Mouse (Mus musculus): ENCODE measurements around the gene Gm49383. TPM values are rescaled to one million over a fixed set of nuclear protein-coding genes. Genes with fewer than 3 reads are reported as not detected.

Gene Gm49383
- 2.6 TPM for polyA plus RNA-seq (2014; fragmentation: Illumina TruSeq; extraction: RNeasy Lipid Tissue Mini Kit (QIAGEN cat#74804); ENCODE audit: low read depth, low replicate concordance)

GRCm38 (mm10) chr12:69196444-69197377, at the start of gene Gm49383:
Gene Gm49383 (minus strand): TSS chr12:69197104.

GRCm38 (mm10) chr12:69240876-69241275, 44.0 kb upstream of the Gm49383 start, which contains the start of gene Klhdc1:
Gene Klhdc1 (plus strand): TSS chr12:69241176.

DNA sequence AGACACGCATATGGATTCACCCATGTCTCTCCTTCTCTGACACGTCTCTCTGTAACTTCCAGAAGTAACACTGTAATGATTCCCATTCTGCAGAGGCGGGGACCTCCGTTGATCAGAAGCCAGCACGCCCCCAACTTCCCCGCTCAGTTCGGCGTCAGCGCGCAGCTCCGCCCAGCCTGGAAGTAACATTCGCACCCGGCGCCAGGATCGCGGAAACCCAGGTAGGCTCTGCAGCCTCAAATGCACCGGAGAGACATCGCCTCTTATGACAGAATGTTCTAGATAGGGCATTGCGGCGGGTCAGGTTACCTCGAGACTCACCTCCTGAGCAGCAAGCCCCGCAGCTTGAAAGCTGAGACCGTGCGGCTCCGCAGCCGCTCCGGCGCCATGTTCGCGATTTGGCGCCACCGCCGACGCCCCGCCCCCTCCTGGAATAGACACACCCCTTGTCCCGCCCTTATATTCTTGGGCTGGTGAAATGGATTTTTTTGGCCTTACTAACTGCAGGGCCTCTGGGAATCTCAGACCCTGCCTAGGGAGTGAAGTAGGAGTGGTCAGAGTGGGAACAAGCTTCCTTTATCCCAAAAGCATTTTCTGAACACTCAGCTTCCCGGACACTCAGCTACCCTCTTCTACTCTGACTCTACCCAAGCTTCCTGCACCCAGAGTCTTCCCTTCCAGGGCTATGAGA, 31.0 kb upstream of the Gm49383 start, which contains the start of gene Pole2:
Pole2 (minus strand) TSS at position 420 of the 691 bp plus-strand sequence.

GRCm38 (mm10) chr12:69204052-69204833, 7.3 kb upstream of the Gm49383 start, which contains the start of gene Gm49384:
Gene Gm49384 (minus strand): TSS chr12:69204267.

GRCm38 (mm10) chr12:69198164-69198535, 1.2 kb upstream of the Gm49383 start, which contains the start of gene Dnaaf2:
Gene Dnaaf2 (minus strand): TSS chr12:69198429.

DNA sequence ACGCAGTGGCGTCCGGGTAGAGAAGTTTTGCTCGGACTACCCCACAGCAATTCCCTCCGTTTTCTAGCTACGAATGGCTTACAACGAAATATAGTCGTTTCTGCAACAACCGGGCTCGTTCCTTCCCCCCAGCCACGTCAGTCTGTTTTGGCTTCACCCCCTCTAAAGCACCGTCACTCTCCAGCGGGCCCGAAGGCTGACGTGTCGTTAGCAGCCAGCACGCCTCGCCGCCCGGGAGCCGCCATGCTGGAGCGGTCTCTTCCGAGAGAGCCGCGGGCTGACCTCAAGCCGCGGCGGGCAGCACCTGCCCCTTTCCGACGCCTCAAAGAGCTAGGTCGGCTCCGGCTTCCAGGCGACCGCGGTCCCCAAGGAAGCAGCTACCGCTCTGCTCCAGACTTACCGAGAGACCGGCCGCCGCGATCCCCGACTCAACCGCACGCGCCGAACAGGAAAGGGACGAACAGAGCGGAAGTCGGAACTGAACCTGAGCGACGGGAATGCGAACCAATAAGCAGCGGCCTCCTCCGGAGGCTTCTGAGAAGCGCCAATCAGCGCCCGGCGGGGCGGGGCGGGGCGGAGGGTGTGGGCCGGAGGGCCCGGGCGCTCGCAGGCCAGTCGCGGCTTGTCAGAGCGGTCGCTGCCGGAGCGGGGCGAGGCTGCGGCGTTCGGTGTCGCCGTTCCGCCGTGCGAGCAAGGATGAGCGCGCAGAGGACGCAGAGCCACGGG, 13.2 kb downstream of the Gm49383 start, which contains the start of the genes Rpl36al and Mgat2:
Rpl36al (minus strand) TSS at position 501 of the 726 bp plus-strand sequence.
Mgat2 (plus strand) TSS at position 575 of the 726 bp plus-strand sequence.

DNA sequence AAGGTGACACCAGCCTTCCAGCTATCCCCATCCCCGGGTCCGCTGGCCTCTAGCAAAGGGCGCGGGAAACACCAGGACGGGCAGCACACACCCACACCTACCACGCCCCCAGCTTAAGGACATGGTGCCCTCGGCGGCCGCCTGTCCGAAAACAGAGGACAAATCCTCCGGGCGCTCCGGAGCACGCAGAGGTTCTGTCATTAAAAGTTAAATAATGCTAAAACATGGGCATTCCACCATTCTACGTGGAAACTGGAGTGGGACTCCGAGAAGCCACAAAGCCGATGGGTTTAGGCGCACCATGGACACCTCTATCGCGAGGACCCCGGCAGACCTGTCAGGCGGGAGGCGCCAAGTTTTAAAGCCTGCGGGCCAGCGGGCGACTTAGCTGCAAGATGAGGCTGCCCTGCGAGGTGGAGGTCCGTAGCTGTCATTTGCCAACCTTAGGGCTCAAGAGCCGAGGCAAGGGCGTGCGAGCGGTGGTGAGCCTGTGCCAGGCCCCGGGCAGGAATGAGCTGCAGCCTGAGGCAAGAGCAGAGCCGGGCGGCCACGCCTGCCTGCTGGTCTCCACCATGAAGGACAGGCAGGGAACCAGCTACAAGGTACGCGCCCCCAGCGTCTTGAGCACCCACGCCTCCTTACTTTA, 28.3 kb downstream of the Gm49383 start, which contains the start of gene Lrr1:
Lrr1 (plus strand) TSS at position 354 of the 646 bp plus-strand sequence.

GRCm38 (mm10) chr12:69158765-69159577, 37.9 kb downstream of the Gm49383 start, which contains the start of gene Rps29:
Gene Rps29 (minus strand): TSS chr12:69159186.

Other genes starting within 250 kb of the Gm49383 start
- gene Rps29, start 37.9 kb downstream of the Gm49383 start, polyA plus RNA-seq (2014; fragmentation: Illumina TruSeq; extraction: RNeasy Lipid Tissue Mini Kit (QIAGEN cat#74804); ENCODE audit: low read depth, low replicate concordance) = 1,988 TPM
- gene Lrr1, start 28.3 kb downstream of the Gm49383 start, polyA plus RNA-seq (2014; fragmentation: Illumina TruSeq; extraction: RNeasy Lipid Tissue Mini Kit (QIAGEN cat#74804); ENCODE audit: low read depth, low replicate concordance) = not detected
- gene Rpl36al, start 13.0 kb downstream of the Gm49383 start, polyA plus RNA-seq (2014; fragmentation: Illumina TruSeq; extraction: RNeasy Lipid Tissue Mini Kit (QIAGEN cat#74804); ENCODE audit: low read depth, low replicate concordance) = 293 TPM
- 19.7 TPM for gene Mgat2, start 12.9 kb downstream of the Gm49383 start, polyA plus RNA-seq (2014; fragmentation: Illumina TruSeq; extraction: RNeasy Lipid Tissue Mini Kit (QIAGEN cat#74804); ENCODE audit: low read depth, low replicate concordance)
- gene Dnaaf2, start 1.3 kb upstream of the Gm49383 start, polyA plus RNA-seq (2014; fragmentation: Illumina TruSeq; extraction: RNeasy Lipid Tissue Mini Kit (QIAGEN cat#74804); ENCODE audit: low read depth, low replicate concordance) = 0.97 TPM
- 2.7 TPM for gene Gm49384, start 7.2 kb upstream of the Gm49383 start, polyA plus RNA-seq (2014; fragmentation: Illumina TruSeq; extraction: RNeasy Lipid Tissue Mini Kit (QIAGEN cat#74804); ENCODE audit: low read depth, low replicate concordance)
- not detected for gene Pole2, start 31.1 kb upstream of the Gm49383 start, polyA plus RNA-seq (2014; fragmentation: Illumina TruSeq; extraction: RNeasy Lipid Tissue Mini Kit (QIAGEN cat#74804); ENCODE audit: low read depth, low replicate concordance)
- 41.6 TPM for gene Klhdc1, start 44.1 kb upstream of the Gm49383 start, polyA plus RNA-seq (2014; fragmentation: Illumina TruSeq; extraction: RNeasy Lipid Tissue Mini Kit (QIAGEN cat#74804); ENCODE audit: low read depth, low replicate concordance)
- gene Klhdc2, start 99.6 kb upstream of the Gm49383 start, polyA plus RNA-seq (2014; fragmentation: Illumina TruSeq; extraction: RNeasy Lipid Tissue Mini Kit (QIAGEN cat#74804); ENCODE audit: low read depth, low replicate concordance) = 112 TPM
- gene Nemf, start 160.1 kb upstream of the Gm49383 start, polyA plus RNA-seq (2014; fragmentation: Illumina TruSeq; extraction: RNeasy Lipid Tissue Mini Kit (QIAGEN cat#74804); ENCODE audit: low read depth, low replicate concordance) = 22.9 TPM
- 27.4 TPM for gene Arf6, start 175.0 kb upstream of the Gm49383 start, polyA plus RNA-seq (2014; fragmentation: Illumina TruSeq; extraction: RNeasy Lipid Tissue Mini Kit (QIAGEN cat#74804); ENCODE audit: low read depth, low replicate concordance)
- gene Gm9887, start 175.4 kb upstream of the Gm49383 start, polyA plus RNA-seq (2014; fragmentation: Illumina TruSeq; extraction: RNeasy Lipid Tissue Mini Kit (QIAGEN cat#74804); ENCODE audit: low read depth, low replicate concordance) = not detected